Mouse (Mus musculus): ENCODE results near the gene Rnd3.

The Rnd3 gene

DNA sequence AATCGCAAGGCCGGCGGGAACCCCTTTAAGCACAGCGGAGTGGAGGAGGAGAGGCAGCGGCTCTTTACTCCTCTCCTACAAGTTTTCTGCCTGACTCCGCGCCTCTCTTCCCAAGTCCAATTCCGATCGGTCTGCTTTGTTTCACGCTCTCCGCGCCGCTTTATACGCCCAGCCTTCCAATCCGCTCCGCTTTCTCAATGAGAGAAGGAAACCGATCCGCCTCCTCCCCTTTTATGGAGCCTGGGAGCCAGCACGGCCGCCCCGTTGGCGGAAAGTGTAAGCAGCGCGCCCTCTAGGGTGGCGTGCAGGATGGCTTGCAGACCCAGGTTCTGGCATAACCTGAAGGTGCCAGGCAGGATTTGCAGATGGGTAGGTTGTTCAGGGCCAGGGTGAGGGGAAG is at the start of gene Rnd3:
Gene Rnd3, minus strand, starts transcription at position 137 of the 400 bp plus-strand sequence.
- DNase-seq (ENCODE audit: inconsistent age in 2 of 2, low spot score in 1 of 2), result peak; percentile 96 to 99

DNA sequence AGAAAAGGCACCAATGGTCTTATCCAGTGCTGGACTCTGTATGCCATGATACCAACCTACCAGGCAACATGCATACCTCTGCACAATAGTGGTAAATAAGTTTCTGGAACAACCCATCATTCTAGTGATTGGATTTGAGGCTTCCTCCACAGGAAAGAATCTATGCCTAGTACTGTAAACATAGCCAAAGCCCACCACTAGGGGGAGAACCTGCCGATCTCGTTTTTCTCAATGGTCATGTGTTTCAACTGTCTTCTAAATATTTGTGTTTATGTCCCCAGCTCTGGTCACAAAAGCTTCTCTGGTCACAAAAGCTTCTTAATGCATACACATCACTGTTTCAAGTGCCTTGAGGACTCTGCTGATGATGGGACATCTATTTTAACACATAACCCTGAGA is 43.4 kb upstream of the Rnd3 start:
- DNase-seq (ENCODE audit: inconsistent age in 2 of 2, low spot score in 1 of 2), result peak in 1 of 2 experiments; percentile 31

DNA sequence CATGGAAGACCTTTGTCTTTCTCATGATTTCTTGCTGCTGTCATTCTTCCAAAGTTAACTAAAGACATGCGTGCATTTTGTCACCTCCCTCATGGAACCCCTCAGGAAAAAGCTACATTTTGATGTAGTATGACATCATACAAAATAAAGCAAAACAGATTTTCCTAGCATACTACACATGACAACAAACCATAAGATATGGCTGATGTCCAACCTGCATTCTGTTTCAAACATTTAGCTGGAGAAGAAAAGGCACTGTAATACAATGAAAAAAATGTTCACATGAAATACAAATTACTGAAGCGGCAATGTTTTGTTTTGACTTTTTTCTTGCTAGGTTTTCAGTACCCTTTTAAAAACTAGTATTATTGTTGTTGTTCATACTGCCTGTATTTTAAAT is 36.9 kb upstream of the Rnd3 start:
- DNase-seq (ENCODE audit: inconsistent age in 2 of 2, low spot score in 1 of 2), result no peak

DNA sequence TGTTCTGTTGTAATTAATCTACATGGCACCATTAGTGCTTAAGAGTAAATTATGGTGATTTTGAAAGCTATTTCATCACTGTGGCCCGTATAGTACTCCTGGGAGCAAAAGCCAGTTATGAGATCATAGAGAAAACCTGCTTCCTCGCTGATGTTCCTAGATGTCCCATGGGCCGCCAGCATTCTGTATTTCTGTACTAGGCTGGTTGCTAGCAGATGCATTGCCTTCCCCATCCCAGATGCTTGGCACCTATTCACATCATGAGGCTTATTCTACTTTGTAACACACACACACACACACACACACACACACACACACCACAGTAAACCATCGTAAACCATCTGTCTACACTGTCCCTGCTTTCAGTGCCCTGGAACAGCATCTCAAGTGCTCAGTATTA is 34.1 kb upstream of the Rnd3 start:
- no peak for DNase-seq (ENCODE audit: inconsistent age in 2 of 2, low spot score in 1 of 2)

DNA sequence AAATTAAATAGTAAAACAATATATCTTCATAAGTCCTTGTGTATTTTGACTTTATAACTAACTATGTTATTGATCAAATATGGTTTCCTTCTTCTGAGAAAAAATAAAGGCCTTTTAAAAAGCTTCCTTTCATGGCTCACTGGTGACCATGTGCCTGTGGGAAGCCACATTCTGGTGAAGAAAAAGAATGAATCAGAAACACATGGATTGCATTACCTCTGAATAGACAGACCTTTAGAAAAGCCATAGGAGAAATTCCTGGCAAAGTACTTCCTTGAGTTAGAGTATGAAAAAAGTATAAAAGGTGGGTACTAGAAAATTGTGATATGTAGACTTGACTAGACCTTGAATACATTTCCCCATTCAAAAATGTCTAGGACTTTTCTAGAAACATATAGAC is 32.5 kb upstream of the Rnd3 start:
- DNase-seq (ENCODE audit: inconsistent age in 2 of 2, low spot score in 1 of 2), result no peak

DNA sequence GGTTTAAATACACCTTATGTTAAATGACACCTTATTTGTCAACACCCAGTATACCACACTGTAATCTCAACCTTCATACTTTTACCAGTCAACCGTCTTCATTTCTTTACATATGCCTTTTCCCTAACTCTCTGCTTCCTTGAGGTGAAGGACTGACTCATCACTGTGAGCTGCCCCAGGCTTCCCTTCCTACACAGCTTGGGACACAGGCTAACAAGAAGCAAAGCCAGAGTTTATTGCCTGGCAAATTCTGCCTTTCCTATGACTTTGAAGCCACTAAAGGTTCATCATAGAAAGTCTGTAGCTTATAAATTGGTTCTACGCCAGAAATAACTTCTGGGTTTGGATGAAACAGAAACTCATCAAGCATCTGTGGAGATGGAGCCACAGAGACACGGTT is 30.2 kb upstream of the Rnd3 start:
- no peak for DNase-seq (ENCODE audit: inconsistent age in 2 of 2, low spot score in 1 of 2)

DNA sequence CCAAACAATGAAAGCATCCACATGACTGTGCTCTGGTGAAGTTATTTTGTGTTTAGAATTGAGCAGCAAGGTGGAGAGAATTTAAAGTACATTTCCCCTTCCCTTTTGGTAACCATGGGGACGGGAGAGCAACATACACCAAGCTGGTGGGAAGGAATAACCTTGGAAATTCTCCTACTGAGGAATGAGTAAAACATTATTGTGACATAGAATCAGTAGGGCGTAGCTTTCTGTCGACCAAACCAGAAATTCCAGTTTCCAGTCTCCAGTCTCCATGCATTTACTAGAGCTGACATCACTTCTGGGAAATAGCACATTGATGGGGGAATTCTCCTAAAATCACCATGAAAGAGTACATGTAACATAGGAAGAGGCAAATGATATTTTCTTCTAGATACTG is 28.7 kb upstream of the Rnd3 start:
- no peak for DNase-seq (ENCODE audit: inconsistent age in 2 of 2, low spot score in 1 of 2)

DNA sequence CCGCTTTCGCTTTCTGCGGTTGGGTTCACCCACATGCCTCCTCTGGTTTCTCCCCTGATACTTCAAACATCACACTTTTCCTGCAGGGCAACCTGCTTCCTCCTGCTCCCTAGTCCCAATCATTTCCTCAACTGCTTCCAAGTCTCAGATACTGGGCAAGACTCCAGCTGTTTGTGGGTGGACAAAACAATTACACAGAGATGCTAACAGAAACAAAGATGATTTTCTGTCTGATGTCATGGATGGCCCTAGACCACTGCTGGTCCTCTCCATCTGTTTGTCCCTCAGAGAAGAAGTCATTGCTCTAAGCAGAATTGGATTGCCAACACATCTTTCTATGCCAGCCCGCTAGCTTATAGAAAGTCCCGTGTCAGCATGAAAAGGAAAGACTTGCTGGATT is 26.4 kb upstream of the Rnd3 start:
- no peak for DNase-seq (ENCODE audit: inconsistent age in 2 of 2, low spot score in 1 of 2)

DNA sequence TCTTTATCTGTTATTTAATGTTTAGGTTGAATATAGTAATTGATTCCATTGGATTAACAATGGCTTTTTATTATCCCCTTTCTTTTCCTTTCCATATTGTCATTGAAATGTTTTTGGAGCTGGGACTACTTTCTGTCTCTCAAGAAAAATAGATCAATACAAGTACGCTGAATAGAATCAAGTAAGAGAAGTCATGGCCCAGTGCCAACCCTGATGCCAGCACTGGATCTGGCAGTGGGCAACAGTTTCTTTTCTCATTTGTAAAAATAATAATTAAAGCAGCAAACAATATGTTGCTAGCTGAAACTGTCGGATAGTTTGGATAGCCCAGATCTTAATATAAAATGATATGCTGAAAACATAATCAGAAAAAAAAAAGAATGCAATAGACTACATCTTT is 12.2 kb upstream of the Rnd3 start:
- DNase-seq (ENCODE audit: inconsistent age in 2 of 2, low spot score in 1 of 2), result no peak

DNA sequence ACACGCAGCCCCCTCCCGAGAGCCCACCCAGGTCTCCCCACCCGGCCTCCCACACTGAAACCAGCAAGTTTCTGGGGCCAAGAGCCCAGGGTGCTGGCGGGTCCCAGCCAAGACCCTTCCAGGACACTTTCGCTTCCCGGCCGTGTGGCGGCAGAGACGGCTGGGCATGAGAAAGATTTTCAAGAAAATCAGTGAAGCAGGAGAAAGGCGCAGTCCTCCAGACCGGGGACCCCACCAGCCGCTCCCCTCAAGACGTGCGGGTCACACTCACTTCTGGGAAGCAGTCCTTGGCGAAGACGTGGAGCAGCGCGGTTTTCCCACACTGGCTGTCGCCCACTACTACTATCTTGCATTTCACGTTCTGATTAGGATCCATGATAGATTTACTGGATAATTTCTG is 457 bp downstream of the Rnd3 start:
- DNase-seq (ENCODE audit: inconsistent age in 2 of 2, low spot score in 1 of 2), result peak; percentile 52 to 84

DNA sequence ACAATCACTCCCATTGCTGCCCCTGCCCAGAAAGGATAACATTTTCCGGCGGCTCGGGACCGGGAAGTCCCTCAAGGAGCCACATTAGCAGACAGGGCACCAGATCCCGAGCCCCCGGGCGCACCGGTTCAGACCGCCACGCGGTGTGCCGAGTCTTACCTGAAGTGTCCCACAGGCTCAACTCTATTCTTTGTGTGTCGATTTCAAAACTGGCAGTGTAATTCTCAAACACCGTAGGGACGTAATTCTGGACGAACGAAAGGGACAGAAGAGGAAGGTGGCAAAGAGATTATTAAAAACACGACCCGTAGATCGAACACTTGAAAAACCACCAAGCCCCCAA is 875 bp downstream of the Rnd3 start:
- DNase-seq (ENCODE audit: inconsistent age in 2 of 2, low spot score in 1 of 2), result no peak

DNA sequence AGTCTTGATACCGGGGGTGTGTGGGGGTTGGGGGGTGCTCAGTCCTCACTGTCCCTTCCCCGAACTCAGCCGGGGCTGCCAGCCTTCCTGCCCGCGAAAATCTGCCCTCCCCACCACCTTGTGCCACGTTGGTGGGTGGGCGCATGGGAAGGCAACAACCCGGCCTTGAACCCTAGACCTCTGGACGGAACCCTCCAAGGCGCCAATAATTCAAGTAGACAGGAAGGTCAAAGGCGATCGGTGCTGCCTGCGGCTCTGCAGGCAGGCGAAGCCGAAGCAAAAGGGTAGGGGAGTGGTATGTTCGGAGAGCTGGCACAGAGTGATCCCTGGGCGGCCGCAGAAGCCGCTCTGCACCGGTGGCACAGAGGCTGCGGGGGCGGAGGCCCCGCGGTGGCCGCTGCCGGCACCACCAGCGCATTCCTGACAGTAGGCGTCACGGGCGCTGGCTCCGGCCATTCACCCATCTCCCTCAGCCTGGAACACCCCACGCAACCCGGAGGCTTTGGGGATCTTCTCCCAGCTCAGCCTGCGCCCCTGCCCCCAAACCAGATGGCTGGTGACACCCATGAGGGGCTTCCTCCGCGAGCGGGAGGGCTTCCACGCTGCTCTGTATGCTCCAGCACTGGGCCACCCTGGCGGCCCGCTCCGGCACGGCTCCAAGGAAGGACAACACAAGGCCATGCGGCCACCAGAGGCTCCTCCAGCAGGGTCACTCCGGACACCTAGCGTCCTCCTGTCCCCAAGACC is 1.4 kb downstream of the Rnd3 start:
- DNase-seq (ENCODE audit: inconsistent age in 2 of 2, low spot score in 1 of 2), result peak; percentile 92 to 96

DNA sequence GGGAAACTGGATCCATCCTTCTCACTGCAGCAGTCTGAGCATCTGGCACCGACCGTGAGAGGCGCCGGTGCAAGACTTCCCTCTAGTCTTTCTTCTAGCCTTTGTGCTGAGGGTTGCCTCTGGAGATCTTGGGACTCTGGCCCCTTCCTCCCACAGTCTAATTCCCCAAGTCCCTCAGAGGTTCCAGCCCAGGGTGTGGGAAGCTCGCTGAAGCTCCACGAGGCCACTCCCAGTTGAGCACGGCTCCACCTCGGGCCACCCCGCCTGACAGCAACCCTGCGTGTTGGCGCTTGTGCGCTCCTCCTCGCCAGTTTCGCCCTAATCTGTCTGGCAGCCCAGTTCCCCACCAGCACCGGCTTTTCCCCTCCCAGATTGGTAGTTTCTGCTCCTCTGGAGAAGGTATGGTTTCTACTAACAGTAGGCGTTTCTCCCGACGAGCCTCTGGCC is 2.0 kb downstream of the Rnd3 start:
- DNase-seq (ENCODE audit: inconsistent age in 2 of 2, low spot score in 1 of 2), result peak; percentile 88 to 96

DNA sequence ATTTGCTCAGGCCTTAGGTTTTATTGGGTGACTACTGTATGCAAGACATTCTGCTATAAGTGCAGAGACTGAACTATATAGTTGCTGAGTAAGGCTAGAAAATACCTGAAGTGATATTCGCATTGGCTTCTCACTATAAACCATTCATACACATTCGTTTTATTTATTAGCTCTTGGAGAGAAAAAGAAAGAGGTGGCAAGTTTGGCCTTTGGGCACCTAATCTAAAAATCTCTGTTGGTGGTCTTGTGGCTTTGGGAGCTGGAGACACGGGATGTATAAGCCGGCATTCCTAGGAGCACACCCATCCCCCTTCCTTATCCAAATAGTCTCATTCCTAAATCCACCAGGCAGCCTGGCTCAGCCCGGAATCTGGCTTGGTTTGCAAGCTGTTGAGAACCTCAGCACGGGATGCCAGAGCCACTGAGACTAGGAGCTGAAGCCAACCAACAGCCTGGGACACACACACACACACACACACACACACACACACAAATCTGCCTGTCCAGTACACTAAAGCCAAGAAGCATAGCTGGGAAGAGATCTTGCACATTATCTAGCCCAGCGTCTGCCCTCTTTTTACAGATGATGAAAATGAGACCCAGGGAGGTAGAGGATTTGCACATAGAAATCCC is 3.0 kb downstream of the Rnd3 start:
- DNase-seq (ENCODE audit: inconsistent age in 2 of 2, low spot score in 1 of 2), result peak; percentile 31 to 58

DNA sequence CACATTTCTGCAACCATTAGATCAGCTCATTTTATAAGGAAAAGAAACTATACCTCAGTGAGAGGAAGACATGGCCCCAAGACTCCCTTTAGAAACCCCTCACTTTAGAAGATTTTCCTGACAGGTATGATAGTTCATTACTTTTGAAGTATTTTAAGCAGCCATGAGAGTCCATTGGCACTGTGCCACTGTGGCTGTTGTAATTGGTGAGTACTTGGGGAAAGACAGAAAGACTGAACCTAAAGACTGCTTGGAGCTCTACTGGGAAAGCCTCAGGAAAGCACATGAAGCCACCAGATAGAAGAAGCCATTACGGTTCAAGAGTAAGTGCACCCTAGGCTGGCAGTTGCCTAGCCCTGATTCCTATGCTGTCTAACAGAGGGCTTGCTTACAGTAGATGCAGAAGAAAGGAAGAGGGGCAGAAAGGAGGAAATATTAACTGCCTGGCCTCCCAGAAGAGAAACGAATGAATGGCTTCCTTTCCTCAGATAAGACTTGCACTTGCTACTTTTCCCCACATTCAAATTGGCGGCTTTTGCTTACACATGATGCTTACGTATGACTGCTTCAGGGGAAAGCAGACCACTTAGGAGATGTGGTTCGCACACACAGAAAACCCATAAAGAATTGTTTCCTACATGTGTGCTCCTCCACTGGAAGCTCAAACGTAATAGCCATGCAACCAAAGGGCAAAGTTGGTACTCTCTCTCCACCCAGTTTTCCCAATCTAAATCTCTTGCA is 4.4 kb downstream of the Rnd3 start:
- peak in 1 of 2 experiments; percentile 59 for DNase-seq (ENCODE audit: inconsistent age in 2 of 2, low spot score in 1 of 2)

DNA sequence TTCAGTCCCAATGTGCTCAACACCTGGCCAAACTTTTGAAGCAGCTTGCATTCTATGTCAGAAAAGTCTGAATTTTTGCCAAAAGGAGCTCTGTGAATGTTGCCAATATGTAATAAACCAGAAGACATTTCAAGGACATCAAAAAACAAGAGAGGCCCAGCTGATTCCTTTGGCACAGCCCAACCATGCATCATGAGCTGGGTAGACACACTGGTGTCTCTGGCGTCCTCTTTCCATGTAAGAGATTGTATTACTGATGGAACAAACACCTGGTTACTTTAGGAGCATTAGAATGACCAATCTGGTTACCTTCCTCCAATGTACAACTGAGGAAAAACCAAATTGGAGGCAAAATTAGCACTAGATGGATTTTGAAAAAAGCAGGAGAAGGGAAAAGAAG is 6.5 kb downstream of the Rnd3 start:
- peak; percentile 50 to 77 for DNase-seq (ENCODE audit: inconsistent age in 2 of 2, low spot score in 1 of 2)

DNA sequence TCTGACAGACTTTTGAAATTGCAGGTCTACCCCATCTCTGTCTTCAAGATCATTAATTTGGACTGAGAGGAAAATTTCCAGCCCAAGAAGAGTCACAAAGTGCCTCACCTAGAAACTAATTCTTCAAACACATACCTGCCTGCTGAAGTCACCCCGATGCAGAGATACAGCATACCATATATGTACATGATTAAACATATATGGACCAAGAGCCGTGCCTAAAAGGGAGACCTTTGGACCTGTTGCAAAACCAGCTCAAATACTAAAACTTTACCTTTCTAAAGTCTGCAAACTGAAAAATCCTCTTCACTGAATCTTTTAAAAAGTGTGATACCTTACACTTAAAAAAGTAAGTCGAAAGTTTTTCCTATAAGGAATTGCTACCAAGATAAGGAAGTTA is 7.6 kb downstream of the Rnd3 start:
- DNase-seq (ENCODE audit: inconsistent age in 2 of 2, low spot score in 1 of 2), result no peak

DNA sequence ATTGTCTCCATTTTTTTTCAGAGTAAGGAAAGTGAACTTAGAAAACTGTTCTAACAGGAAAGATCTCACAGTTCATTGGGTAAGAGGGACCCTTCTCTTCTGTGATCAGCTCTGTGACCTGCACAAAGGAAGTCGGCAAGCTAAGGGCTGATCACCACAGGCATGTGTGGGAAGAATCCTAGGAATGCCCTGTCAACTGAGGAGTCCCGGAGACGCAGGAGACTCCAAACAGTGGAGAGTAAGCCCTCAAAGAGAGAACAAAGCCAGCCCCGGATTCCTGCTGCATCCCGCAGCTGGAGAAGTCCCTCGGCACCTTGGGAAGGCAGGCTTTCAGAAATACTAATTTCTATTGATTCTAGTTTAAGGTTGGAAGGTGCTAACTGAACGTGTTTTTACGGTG is 8.4 kb downstream of the Rnd3 start:
- DNase-seq (ENCODE audit: inconsistent age in 2 of 2, low spot score in 1 of 2), result no peak

DNA sequence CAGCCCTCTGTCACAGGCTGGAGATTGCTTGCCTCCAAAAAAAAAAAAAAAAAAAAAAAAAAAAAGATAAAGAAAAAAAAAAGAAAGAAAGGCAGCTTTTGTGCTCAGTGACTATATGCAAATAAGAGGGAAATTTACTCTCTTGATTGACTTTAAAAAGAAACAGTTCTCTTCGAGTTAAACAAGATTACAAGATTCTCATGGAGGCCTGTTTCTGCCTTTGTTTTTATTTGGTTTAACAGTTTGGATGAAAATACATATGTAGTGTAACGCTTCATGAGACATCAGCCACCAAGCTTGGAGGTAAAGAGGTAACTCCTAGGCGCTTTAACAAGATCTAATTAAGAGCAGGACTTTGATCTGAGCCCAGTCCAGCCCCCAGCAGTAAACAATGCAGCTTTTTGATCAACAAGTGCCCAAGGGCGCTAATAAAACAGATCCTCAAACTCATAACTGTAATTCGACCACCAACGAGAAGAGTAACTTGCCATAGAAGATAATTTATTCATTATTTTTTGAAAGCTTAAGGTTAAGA is 8.9 kb downstream of the Rnd3 start:
- no peak for DNase-seq (ENCODE audit: inconsistent age in 2 of 2, low spot score in 1 of 2)

DNA sequence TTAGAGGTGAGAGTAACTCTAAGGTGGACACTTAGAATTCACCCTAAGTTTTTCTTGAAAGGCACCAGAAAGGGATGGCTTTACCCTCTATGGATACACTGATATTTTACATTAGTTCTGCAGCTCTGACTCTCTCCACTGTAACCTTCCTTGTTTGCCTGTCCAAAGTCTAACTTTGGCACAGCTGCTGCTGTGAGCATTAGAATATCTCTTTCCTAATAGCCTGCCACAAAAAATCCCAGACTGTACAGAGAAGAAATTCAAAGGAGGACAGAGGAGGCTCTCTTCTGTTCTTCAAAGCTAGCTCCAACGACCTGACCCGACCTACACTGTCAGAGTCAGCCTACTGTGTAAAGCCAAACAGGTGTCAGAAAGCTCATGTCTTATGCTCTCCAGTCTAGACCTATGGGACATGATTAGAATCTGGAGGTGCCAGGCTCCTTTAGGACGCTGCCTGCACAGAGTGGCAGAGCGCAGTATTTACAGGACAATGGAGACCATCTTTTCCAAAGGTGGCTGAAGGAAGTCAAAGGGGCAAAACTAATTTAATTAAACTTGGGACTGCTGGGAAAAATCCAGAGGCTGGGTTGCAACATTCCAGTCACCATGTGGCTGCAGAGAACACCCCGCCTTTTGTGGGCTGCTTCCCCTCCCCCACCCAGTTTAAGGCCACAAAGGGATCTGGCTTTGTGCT is 9.5 kb downstream of the Rnd3 start:
- DNase-seq (ENCODE audit: inconsistent age in 2 of 2, low spot score in 1 of 2), result peak; percentile 31 to 71

DNA sequence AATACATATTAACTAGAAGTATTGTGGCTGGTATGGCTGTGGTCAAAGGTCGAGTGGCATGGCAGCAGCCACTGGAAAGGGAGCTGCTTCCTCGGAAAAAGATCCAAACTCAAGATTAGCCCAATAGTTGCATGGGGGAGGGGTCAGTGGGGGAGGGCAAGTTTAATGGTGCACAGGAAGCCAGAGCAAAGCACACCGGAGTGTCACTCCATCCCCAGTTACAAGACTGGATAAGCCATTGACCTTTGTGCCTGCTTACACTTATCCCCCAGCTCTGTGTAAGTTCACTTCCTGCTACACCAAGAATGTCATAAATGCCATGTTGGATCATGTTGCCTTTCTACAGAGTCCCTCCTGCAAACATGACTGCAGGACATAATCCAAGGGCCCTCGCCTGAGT is 11.2 kb downstream of the Rnd3 start:
- no peak for DNase-seq (ENCODE audit: inconsistent age in 2 of 2, low spot score in 1 of 2)
